Mouse (Mus musculus) left cerebral cortex, postnatal 10 days (tissue): ENCODE results near the gene Fut8. TPM values are rescaled to one million over a fixed set of nuclear protein-coding genes. Genes with fewer than 3 reads are reported as not detected.

Source experiments
- DNase-seq, 2 experiments: peaks; one replicate each; pipeline ENCODE4 v3.0.0; 2021 to 2022; ENCODE audit warnings: low spot score in 2 of 2, mixed read lengths in 1 of 2; ENCODE audit errors: extremely low spot score in 1 of 2
- intact Hi-C: fragments of 180-260 bp; cut with DNase I; formaldehyde crosslinking; loops from one replicate; pipeline ENCODE4 v1.15.1; 2025
- total RNA-seq, 2 experiments: library from RNA; stranded (reverse); gene quantifications; 2 replicates each; pipeline ENCODE4 v1.2.3; 2021

Fut8 gene
- total RNA-seq: 10 to 100 TPM; 82.3 to 91.0 TPM

DNA sequence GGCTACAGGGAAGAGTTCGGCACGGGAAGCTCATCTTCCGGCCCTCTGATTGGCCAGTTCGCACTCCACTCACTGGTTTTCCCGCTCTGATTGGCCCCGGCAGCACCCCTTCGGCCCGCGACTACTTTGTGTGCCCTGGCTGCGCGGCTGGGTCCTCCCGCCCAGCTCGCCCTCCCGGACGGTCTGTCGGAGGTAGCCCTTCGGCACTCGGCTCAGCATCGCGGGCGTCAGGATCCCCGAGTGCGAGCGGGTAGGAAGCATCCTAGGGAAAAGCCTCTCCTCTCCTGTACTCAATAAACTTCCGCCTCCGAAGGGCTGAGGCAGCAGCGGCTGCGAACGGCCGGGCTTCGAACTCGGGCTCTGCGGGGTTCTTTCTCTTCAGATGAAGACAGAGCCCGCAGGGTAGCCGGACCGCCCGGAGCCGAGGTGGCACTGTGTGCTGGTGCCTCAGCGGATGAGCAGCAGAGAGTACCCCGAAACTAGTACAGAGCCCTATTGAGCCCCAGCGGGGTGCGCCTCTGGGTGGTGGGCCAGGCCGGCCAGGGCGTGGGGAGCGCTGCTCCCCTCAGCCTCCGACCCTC lies at the start of gene Fut8:
Gene Fut8, plus strand, starts transcription at position 176 of the 581 bp plus-strand sequence.
- DNase-seq: peak; percentile 84 to 93
- intact Hi-C loops: loop anchor here (5.0 kb wide), 2 partner anchors 216 to 236 kb away; no protein-coding TSS in a partner anchor

DNA sequence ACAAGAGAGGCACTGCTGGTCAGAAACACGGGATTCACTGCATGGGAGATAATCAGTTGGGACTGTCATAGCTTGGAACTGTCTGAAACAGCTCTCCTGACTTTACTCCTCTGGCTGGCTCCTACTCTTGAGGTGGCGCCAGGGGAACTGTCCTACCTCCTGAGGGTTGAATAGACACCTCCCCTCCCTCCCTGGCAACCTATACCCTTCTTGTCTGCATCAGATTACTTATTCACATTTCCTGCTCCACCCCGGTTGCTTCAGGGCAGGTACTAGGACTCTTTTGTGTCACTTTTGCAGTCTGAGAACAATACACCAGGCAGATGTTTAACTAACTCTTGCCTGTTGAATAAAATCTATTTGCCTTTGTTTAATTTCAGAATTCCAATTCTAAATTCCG lies 48.8 kb upstream of the Fut8 start:
- no peak for DNase-seq
- intact Hi-C loops: no loop called here

DNA sequence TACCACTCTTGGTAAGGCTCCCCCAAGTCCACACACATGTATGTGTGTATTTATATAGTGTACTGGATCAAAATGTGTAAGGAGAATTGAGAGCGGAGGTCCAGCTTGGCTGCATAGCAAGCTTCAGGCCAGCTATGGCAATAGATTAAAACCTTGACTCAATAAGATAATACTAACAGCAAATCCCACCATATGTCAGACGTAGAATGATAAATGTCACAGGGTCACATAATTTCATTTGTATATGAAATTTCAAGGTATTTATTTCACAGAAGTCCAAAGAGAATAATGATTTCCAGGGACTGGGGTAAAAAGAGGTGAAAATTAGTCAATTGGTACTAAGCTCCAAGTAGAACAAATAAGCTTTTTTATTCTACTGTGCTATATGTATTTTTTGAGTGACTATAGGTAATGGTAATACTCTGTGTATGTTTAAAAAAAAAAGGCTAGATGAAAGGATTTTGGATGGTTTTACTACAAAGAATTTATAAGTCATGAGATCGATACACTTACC lies 47.9 kb upstream of the Fut8 start:
- intact Hi-C loops: no loop called here
- no peak for DNase-seq

DNA sequence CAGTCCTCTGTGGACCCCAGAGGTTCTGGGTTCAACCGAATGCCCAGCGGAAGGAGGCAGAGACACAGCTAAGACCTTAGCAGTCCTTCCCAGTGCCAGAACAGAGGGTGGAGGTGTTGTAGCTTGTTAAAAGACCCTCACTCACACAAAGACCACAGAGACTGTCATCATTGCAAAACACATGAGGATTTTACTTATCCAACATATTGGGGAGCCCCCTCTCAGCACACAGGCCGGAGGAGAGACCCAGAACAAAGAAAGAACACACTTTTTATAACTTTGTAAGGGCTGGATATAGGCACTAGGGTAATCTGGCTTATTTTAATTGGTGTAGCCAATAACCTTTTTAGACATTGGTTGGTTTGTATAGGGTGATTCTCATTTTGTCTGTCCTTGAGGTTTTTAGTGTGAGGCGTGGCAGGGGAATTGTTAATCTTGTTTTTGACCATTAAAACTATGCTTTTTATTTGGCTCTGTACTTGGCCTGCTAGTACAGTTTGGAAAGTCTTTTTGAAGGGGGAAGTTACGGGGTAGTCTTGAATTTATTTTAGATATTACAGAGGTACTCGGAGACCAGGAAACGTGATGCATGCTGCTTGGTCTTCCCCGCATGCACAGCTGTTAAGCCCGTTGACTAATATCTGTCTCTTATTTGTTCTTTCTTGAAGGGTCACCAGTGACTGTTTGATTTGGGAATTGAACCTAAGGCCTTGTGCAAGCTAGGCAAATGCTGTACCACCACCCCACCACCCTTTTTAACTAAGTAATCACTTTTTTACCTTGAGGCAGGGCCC lies 46.2 kb upstream of the Fut8 start:
- DNase-seq: no peak
- intact Hi-C loops: no loop called here

DNA sequence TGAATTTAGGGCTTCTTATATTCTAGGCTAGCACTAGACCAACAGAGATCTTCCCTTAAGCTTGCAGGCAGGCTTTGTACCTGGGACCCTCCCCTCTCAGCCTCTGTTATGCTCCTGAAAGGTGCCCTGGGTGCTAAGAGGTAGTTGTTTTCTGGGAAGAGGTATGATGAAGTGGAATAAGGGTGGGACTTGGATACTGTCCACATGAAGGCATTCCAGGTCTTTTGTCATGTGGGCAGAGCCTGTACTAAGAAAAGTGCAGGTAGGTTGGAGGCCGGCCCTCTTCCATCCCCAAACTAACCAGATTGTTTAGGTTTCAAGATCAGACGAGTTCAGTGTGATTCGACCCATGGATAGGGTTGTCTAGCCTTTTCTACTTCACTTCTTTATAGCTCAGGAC lies 45.2 kb upstream of the Fut8 start:
- intact Hi-C loops: no loop called here
- DNase-seq: no peak

DNA sequence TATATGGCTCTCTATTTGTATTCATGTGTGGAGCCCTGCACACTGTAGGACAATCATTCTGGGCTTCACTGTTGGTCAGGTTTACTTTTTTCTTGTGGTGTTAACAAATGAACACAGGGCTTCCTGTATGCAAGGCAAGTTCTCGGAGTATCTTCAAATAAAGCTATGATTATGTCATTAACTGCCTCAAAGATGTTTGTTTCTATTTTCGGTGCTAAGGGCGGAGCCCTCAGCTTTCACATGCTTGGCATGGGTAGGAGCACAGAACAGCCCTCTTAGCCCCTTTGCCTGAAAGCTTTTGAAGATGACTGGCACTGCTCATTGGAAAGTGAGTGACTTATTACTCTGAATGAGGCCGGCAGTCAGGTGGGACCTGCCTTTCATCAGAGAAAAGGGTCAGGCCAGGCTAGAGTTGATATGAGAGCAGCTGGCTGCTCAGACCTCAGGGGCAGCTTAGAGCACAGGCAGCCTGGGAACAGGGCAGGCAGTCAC lies 44.7 kb upstream of the Fut8 start:
- DNase-seq: no peak
- intact Hi-C loops: no loop called here

DNA sequence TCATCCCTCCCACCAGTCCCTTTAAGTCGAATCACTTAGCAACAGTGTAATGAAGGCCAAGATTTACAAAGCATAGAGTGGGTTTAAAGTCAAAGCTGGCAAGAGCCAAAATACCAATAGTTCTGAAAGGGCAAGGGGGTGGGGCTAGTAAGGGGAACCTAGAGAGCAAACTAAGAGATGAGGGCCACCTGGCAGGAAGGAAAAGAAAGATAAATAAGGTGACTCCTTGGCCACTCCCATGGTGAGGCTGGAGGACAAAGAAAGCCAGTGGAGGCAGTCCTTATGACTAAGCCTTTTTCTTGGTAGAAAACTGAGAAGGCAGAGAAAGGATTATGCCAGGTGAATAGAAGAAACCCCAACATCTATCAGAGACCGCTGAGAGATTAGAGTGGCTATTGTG lies 42.9 kb upstream of the Fut8 start:
- intact Hi-C loops: no loop called here
- no peak for DNase-seq

DNA sequence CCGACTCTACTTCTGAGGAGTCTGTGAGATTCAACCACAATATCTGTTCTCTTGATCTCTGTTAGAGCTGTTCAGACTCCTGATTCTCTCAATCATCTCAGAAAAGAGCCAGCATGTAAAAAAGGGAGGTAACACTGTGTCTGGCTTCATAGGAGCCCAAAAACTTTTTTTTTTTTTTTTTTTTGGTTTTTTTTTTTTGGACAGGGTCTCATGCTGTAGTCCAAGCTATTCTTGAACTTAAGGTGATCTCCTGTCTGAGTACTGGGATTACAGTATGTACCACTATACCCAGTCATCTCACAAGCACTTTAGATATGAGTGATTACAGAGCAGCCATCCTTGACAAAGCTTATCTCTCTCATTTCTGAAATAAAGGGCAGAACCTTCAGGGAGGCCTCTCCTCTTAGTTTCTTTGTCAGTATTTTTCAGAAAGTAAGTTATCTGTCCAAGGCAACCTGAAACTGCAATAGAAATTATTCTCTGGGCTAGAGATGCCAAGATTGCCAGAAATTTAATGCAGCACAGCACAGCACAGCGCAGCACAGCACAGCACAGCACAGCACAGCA lies 41.3 kb upstream of the Fut8 start:
- DNase-seq: no peak
- intact Hi-C loops: no loop called here

DNA sequence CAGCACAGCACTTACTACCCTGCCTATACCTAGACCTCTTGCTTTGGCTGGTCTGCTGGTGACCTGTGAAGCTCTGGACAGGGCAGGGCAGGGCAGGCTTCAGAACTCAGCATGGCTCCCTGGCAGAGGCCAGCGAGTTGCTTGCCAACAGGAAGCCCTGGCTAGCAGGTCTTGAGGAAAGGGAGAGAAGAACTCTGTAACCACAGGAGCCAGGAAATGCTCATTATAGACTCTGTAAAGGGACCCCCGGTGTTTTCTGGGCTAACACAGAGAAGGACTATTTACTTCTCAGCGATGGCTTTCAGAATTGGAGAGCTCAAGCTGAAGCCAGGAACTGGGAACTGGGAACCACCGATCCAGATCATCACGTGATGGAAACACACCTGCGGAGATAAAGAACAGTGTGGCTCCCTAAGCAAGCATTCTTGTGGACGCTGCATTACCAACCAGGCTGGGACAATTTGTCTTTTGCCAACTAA lies 40.8 kb upstream of the Fut8 start:
- peak in 1 of 2 experiments; percentile 81 for DNase-seq
- intact Hi-C loops: no loop called here

DNA sequence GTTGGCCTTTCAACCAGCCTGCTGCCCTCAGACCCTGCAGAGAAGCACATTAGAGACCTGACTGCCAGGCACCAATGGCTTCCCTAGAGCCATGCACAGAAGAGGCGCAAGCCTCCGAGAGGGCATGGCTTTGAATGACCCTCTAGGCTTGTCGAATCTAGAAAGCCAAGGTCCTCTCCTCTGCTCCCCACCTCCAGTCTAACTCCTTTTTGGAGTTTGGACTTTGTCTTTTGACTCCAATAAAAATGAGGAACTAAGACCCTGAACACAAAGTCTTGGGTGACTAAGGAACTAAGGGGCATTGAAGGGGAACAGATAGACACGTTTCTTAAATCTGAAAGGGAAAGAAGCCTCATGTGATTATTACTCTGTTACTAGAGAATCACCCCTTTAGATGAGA lies 39.7 kb upstream of the Fut8 start:
- no peak for DNase-seq
- intact Hi-C loops: no loop called here

DNA sequence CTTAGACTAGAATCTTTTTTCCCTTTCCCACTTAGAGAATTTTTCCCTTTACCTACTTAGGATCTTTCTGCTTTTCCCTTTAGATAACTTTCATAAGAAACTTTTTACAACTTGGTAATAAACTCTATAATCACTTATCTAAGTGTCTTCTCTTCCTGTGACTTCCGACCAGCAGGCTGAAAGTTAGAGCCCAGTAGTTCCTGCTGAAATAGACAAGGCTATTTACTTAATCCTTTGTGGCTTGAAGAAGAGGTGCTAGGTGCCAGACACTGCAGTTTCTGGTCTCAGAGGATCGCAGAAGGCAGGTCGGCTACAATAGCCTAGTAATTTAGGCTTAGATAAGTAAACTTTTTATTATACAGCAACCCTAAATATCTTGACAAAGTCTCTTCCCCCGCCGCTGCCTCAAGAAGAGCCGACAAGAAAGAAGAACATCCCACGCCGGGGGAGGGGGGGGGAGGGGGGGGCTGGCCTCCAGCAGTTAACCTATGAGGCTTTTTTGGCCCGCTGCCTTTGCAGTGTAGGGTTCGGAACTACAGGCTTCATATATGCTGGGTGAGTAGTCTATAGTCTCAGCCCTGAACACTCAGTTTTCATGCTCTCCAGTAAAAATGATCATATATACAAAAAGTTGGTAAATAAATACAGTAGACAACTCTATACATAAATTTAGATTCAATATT lies 36.3 kb upstream of the Fut8 start:
- DNase-seq: no peak
- intact Hi-C loops: no loop called here

DNA sequence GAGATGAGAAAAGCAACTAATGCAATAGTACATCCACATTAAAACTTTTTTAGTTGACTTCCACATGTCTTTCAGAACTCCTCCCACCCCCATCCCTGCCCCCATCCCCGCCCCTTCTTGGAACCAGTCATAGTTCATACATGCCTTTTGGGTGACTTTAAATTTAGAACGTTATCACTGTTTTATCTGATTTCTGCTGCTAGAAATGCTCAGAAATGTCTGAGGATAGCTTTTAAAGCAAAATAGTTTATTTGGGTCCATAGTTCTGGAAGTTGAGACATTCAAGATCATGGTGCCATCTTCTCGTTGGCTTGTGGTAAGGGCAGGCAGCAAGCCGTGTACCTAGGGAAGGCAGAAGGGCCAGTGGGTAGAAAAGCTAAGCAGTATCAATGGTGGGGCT lies 34.8 kb upstream of the Fut8 start:
- DNase-seq: no peak
- intact Hi-C loops: no loop called here

DNA sequence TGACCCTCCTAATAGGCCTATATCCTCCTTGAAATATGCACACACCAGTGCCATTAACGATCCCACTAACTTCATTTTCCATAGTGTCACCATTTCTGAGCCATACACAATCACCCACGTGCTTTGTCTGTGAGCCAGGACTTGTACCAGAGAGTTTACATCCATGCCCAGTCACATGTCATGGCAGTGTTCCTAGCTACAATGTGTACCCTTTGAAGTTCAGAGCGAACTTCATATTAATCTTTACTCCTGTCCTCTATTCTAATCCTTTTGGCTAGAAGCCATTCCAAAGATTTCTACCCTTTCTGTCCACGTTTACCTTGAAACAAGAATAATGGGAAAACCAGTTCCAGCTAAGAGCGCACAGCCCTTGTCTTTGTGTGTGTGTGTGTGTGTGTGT lies 31.1 kb upstream of the Fut8 start:
- DNase-seq: no peak
- intact Hi-C loops: no loop called here

DNA sequence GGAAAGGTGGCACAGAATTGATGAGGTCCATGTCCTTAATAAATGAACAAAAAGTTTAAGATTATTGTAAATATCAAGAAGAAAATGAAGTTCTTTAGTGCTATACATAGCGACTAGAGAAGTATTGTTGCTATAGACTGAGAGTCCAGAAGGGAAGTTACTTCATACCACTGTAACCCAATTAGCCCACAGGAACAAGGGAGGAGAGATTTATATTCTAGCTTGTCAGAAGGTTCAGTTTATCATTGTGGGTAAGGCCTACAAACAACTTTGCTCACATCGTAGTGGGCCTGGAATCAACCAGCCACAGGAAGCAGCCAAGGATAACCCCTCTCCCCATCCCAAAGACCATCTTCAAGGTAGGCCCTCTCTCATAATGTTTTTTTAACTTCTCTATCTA lies 29.9 kb upstream of the Fut8 start:
- intact Hi-C loops: no loop called here
- DNase-seq: no peak

DNA sequence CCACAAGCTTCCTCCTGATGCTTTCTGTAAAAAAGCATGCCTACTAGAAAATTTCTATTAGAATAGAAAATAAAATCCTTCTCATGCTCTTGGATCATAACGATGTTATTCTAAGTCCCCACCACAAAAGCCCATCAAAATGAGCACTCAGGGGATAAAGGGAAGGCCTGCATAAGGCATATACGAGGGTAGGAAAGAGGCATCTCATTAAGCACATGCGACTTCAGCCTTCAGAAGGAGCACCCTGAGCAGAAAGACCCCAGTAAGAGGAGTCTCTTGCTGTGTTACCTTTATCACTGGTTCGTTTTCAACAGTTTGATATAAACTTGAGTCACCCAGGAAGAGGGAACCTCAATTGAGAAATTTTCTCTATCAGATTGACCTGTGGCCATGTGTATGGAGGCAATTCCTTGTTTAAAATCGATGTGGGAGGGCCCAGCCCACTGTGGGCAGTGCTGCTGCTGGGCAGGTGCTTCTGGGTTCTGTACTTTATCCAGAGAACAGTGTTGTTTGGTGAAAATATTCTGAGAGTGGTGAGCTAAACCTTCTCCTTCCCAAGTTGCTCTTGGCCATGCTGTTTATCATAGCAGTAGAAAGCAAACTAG lies 29.2 kb upstream of the Fut8 start:
- intact Hi-C loops: no loop called here
- no peak for DNase-seq

DNA sequence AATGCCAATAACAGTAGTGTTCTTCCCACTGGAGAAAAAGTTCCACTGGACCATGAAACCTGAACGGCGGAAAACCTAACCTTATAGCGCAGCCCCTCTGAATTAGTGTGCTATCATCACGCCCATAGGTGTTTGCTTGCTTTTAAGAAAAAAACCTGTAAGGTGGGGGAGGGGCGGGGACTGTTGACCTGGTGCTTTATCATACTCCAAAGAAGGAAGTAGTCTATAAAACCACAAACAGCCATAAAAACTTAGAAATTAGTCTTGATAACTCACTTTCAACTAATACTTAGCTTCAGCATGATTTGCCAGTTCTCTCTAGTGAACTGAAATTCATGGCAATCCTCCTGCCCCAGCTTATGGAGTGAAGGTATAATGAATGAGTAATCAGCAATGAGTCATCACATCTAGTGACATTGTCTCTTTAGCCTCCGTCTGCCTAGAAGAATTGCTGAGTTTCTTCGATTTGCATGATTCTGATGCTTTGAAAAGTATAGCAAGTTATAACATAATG lies 26.2 kb upstream of the Fut8 start:
- DNase-seq: no peak
- intact Hi-C loops: no loop called here

DNA sequence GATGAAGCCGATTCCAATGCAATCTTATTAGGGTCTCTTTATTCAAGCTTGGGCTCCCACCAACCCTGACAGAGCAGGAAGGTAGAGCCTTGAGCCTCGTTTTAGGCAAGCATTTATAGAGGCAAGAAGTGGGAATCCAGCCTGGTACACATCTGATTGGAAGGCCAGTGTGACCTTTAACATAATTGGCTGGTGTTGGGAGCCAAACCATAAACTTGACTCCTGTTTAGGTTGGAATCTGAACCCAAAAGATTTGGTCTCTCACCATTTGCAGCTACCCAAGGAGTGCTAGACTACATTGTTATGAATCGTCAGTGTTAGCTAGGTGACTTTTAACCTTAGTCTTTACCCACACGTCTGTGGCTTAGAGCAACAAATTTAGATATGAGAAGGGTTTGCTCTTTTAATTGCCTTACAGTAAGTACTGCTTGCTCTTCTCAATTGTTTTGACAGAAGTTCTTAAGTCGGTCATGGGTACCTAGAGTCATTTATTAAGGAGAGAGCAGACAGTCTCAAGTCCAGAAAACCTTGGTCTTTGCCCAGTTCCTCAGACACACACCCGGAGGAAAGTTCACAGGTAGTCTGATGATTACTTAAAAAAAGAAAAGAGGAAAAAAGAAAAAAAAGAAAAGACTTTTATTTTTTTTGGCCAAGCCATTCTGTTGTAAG lies 23.9 kb upstream of the Fut8 start:
- intact Hi-C loops: no loop called here
- no peak for DNase-seq

DNA sequence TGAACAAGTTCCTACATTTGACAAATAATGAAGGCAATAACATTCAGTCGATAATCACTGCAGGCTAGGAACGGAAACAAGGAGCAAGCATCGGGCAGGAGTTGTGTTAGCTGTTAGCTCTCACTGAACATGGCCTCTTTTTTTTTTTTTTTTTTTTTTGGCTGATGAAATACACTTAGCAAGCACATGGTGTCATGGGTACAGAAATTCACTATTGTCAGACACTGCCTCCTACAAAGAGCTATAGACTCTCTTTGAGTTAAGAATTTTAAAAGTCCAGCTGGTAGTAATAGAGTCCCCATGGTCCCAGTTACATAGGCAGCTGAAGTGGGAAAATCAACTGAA lies 23.4 kb upstream of the Fut8 start:
- intact Hi-C loops: no loop called here
- no peak for DNase-seq
